Mouse (Mus musculus) intestine, embryonic 14.5 days (tissue): ENCODE data around the gene Veph1. TPM values are rescaled to one million over a fixed set of nuclear protein-coding genes. Genes with fewer than 3 reads are reported as not detected.
A peak's percentile ranks its signal among the peaks of the same experiment; 100 is the strongest.

Experiments
- ATAC-seq: fragments of 200-750 bp; cut with Nextera tagmentation; replicated peaks from 2 replicates; pipeline ENCODE4 v1.8.0; 2017; ENCODE audit warnings: low read depth, moderate number of reproducible peaks, moderate TSS enrichment, moderate library complexity; ENCODE audit not compliant: low FRiP score, low TSS enrichment
- DNase-seq: peaks from one replicate; pipeline ENCODE4 v3.0.0-alpha.2; 2018; ENCODE audit warnings: low spot score
- H3K27ac ChIP-seq: fragments of 300-500 bp; sonication (generic); 2 replicates; pipeline ENCODE4 v1.5.1; 2014; ENCODE audit warnings: low read depth, mild to moderate bottlenecking, control low read depth
- H3K27me3 ChIP-seq: fragments of 300-500 bp; sonication (generic); replicated peaks from 2 replicates; pipeline ENCODE4 v1.6.1; 2014; ENCODE audit warnings: low read length, control low read depth; ENCODE audit not compliant: control insufficient read depth, insufficient read depth
- H3K36me3 ChIP-seq: fragments of 300-500 bp; sonication (generic); 2 replicates; pipeline ENCODE4 v1.6.1; 2014; ENCODE audit warnings: low read length, control low read depth; ENCODE audit not compliant: control insufficient read depth, insufficient read depth
- H3K4me1 ChIP-seq: fragments of 300-500 bp; sonication (generic); replicated peaks from 2 replicates; pipeline ENCODE4 v1.6.1; 2014; ENCODE audit warnings: low read length, control low read depth, mixed read lengths; ENCODE audit not compliant: control insufficient read depth, insufficient read depth
- H3K4me2 ChIP-seq: fragments of 300-500 bp; sonication (generic); 2 replicates; pipeline ENCODE4 v1.6.1; 2014; ENCODE audit warnings: low read length
- H3K4me3 ChIP-seq: fragments of 300-500 bp; sonication (generic); 2 replicates; pipeline ENCODE4 v1.5.1; 2014; ENCODE audit warnings: low read depth, low read length, control low read depth, mixed read lengths
- H3K9ac ChIP-seq: fragments of 300-500 bp; sonication (generic); 2 replicates; pipeline ENCODE4 v1.6.1; 2014; ENCODE audit warnings: mild to moderate bottlenecking, low read length
- H3K9me3 ChIP-seq: fragments of 300-500 bp; sonication (generic); 2 replicates; pipeline ENCODE4 v1.6.1; 2016; ENCODE audit warnings: low read length, control low read depth; ENCODE audit not compliant: control insufficient read depth
- WGBS: fragments of 180-500 bp; shearing (Covaris S2); extraction: QIAGEN DNeasy Blood & Tissue Kit; methylation state at CpG from one replicate; pipeline ENCODE4 v1.1.7; 2014; 5-methylcytosine and 5-hydroxymethylcytosine counted together
- polyA plus RNA-seq: library from polyadenylated mRNA; unstranded; fragments of >200 nt; fragmentation: Nextera tagmentation; extraction: Ambion mirVana; gene quantifications from 2 replicates; pipeline ENCODE4 v1.2.1, GENCODE M21; 2014

The Veph1 gene
- 0.35 and 0.36 TPM in 2 replicates for polyA plus RNA-seq

- 34% methylated on average over 11 of the region's 11 CpGs for WGBS
- Histone ChIP-seq H3K27ac (no peak within 1 kb of the TSS), H3K4me1 (peaks cover 7% of the 10 kb centered on the region; the same call in 1 of the 2 replicates), H3K36me3 (no peaks in the 10 kb centered on the region), H3K9me3 (no peaks in the 10 kb centered on the region), H3K27me3 (no peaks in the 10 kb centered on the region), H3K4me3 (no peak within 1 kb of the TSS), H3K9ac (no peak within 1 kb of the TSS), H3K4me2 (no peak within 1 kb of the TSS)
- ATAC-seq (no peak), DNase-seq (no peak)
Observed at GRCm38 (mm10) chr3:66296545-66296944, at the start of gene Veph1. TSS of gene Veph1 (minus strand) at chr3:66296837.

- Histone ChIP-seq H3K4me3 (no peak overlapping the region), H3K27ac (no peak overlapping the region), H3K9me3 (no peaks in the 10 kb centered on the region), H3K9ac (no peak overlapping the region), H3K4me2 (no peak overlapping the region), H3K36me3 (no peaks in the 10 kb centered on the region), H3K4me1 (no peaks in the 10 kb centered on the region), H3K27me3 (no peaks in the 10 kb centered on the region)
- ATAC-seq (no peak), DNase-seq (no peak)
- WGBS = 78% methylated on average over 2 of the region's 2 CpGs
Observed at GRCm38 (mm10) chr3:66340742-66341141, 44.1 kb upstream of the Veph1 start.

DNA sequence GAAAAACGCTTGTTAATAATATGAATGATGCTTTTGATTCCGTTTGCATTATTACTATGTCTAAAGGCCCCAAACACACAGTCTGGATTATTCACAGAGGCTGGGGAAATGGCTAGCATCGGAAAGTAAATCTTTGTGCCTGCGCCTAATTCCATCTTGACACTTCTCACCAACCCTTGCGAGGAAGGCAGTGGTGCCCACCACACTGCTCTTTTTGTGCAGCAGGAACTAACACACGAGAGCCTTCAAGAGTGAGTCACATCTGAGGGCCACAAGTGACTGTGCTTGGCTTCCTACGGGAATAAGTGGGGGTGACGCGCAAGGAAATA, 35.7 kb upstream of the Veph1 start:
- Histone ChIP-seq H3K27me3 (no peaks in the 10 kb centered on the region), H3K36me3 (no peaks in the 10 kb centered on the region), H3K9me3 (no peaks in the 10 kb centered on the region), H3K9ac (no peak overlapping the region), H3K4me2 (no peak overlapping the region), H3K4me3 (no peak overlapping the region), H3K4me1 (no peaks in the 10 kb centered on the region), H3K27ac (no peak overlapping the region)
- WGBS = 83% methylated on average over 9 of the region's 9 CpGs
- ATAC-seq (no peak), DNase-seq (no peak)

DNA sequence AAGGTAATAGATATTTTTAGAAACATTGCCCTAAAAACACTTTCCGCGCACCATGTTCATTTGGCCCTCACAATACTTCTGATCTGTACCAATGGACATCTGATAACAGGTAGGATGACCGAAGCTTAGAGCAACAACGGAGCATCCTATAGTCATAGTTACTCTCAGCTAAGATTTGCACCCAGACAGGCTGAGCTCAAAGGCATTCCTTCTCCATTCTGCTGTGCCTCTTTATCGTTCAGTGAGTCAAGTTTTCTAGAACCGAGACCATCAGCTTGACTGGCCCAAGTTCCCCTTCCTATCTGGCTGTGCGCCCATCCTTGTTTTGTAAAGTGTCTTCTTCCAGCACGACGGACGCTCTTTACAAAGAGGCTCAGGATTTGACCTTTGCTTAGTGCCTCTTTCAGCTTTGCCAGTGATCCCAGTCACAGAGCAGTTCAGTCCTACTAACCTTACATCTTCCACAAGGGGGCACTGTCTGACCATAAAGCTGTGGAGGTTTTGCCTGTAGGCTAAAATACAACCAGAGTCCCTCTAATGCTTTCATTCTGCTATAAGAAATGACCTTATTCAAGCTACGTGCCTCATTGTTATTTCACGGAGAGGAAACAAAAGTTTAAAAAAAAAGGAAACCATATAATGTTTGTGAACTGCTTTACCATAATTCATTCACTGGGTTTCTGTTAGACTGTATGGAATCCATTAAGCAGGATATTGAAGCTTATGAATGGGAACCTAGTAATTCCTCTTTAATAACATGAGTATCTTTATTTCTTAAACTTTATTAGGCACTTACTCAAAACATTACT, 35.2 kb upstream of the Veph1 start:
- no peak overlapping the region for H3K9ac ChIP-seq
- 54% methylated on average over 12 of the region's 12 CpGs for WGBS
- H3K9me3 ChIP-seq = no peaks in the 10 kb centered on the region
- ATAC-seq = no peak; the same call in 1 of the 2 replicates
- H3K4me1 ChIP-seq = no peaks in the 10 kb centered on the region
- no peak overlapping the region for H3K4me3 ChIP-seq
- H3K4me2 ChIP-seq = no peak overlapping the region
- no peaks in the 10 kb centered on the region for H3K36me3 ChIP-seq
- H3K27me3 ChIP-seq = no peaks in the 10 kb centered on the region
- DNase-seq = peak; percentile 73
- no peak overlapping the region for H3K27ac ChIP-seq

DNA sequence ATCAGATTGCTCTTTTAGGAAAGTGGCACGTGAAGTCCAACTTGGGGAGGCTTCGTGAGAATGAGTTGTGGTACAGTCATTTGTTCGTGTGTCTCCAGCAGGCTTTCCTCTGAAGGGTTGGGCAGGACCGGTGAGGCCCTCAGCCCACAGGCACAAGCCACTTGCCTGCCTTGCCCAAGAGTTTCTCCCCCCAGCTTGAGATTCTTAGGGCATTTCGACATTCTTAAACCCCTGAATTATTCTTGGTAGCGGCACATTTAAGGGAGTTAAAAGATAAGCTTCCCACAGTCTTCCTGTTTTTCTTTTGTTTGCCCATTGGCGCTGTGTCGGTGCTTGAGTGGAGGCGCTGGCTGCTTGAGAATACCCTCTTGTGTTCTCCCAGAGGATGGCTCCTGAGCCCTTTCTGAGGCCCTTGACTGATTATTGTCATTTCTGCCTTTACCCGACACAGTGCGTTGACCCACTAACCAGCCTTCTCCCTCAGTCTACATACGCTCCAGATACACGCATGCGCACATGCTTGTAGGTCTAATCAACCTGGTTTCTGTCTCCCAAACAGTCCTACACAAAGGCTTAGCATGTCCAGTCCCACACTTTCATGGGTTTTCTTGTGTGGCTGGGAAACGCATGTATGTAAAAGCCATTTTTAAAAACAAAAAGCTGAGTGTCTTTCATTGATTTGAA, 34.4 kb upstream of the Veph1 start:
- Histone ChIP-seq H3K36me3 (no peaks in the 10 kb centered on the region), H3K4me3 (no peak overlapping the region), H3K9me3 (no peaks in the 10 kb centered on the region), H3K4me1 (no peaks in the 10 kb centered on the region), H3K4me2 (no peak overlapping the region), H3K9ac (no peak overlapping the region), H3K27me3 (no peaks in the 10 kb centered on the region), H3K27ac (no peak overlapping the region)
- ATAC-seq (no peak), DNase-seq (no peak)
- WGBS = 86% methylated on average over 15 of the region's 15 CpGs

GRCm38 (mm10) chr3:66325962-66326834, 29.6 kb upstream of the Veph1 start:
- Histone ChIP-seq H3K4me3 (no peak overlapping the region), H3K27ac (no peak overlapping the region), H3K4me2 (no peak overlapping the region), H3K36me3 (no peaks in the 10 kb centered on the region), H3K9me3 (no peaks in the 10 kb centered on the region), H3K27me3 (no peaks in the 10 kb centered on the region), H3K4me1 (no peaks in the 10 kb centered on the region), H3K9ac (no peak overlapping the region)
- no peak for ATAC-seq
- DNase-seq = no peak
- 89% methylated on average over 16 of the region's 16 CpGs for WGBS

DNA sequence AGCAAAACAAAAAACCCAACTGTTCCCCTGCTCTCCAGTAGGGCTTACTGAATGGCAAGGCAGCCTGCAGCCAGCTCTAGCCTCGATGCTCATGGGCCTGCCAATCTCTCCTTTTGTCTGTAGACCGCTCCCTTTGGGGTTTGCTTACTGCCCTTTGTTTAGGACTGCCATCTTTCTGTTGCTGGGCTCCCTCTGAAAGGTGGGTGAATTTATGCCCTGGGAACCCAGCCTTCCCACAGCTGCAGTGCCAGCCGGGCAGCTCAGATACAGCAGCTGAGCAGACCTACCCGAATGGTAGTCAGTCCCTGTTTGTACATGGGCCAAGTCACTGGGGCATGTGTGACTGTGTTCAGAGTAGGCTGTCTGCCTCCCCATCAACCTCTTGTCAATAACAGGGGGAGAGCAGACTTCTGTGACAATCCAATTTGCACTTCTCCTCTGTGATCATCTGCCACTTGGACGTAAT, 28.9 kb upstream of the Veph1 start:
- H3K9ac ChIP-seq = no peak overlapping the region
- H3K27me3 ChIP-seq = no peaks in the 10 kb centered on the region
- no peak overlapping the region for H3K4me2 ChIP-seq
- H3K4me1 ChIP-seq = no peaks in the 10 kb centered on the region
- ATAC-seq (no peak), DNase-seq (no peak)
- H3K9me3 ChIP-seq = no peaks in the 10 kb centered on the region
- no peak overlapping the region for H3K27ac ChIP-seq
- no peaks in the 10 kb centered on the region for H3K36me3 ChIP-seq
- no peak overlapping the region for H3K4me3 ChIP-seq
- 84% methylated on average over 5 of the region's 5 CpGs for WGBS

- Histone ChIP-seq H3K4me1 (no peaks in the 10 kb centered on the region), H3K27me3 (no peaks in the 10 kb centered on the region), H3K9ac (no peak overlapping the region), H3K27ac (no peak overlapping the region), H3K4me3 (no peak overlapping the region), H3K4me2 (no peak overlapping the region), H3K36me3 (no peaks in the 10 kb centered on the region), H3K9me3 (no peaks in the 10 kb centered on the region)
- ATAC-seq (no peak), DNase-seq (no peak)
- WGBS = 82% methylated on average over 8 of the region's 8 CpGs
Observed at GRCm38 (mm10) chr3:66314793-66315715, 18.4 kb upstream of the Veph1 start.
